Mouse (Mus musculus): ENCODE data around the gene Tmem116. TPM values are rescaled to one million over a fixed set of nuclear protein-coding genes. Genes with fewer than 3 reads are reported as not detected.

Tmem116 gene
- 0.54 TPM for polyA plus RNA-seq (2012; fragmentation: generic; extraction: Trizol)
- long read RNA-seq, experiment 1 = 0 reads
- long read RNA-seq, experiment 2 = 0 reads

- H3ac ChIP-seq (ENCODE audit: control insufficient read depth, insufficient read length, low read depth) = peak within 1 kb of the TSS; percentile 92
- H3K79me2 ChIP-seq (ENCODE audit: control insufficient read depth, insufficient read depth) = peaks cover 59% of the 10 kb centered on the region
- peak within 1 kb of the TSS; percentile 89 for H3K4me3 ChIP-seq (ENCODE audit: insufficient read depth, poor library complexity, severe bottlenecking)
- peaks cover 33% of the 10 kb centered on the region for H3K36me3 ChIP-seq (ENCODE audit: control insufficient read depth, insufficient read depth)
- no peak for TF ChIP-seq MAX (IDR thresholded peaks at IDR 0.05)
- TF ChIP-seq CTCF (IDR thresholded peaks at IDR 0.05; ENCODE audit: control insufficient read depth, insufficient read depth, insufficient read length) = no peak
- TF ChIP-seq MYOG (IDR thresholded peaks at IDR 0.05; ENCODE audit: control insufficient read depth, extremely low read depth, insufficient read length) = no peak
- TF ChIP-seq USF1 (IDR thresholded peaks at IDR 0.05; ENCODE audit: low read depth) = no peak
- TF ChIP-seq MYOD1 (IDR thresholded peaks at IDR 0.05; ENCODE audit: control insufficient read depth, insufficient read length, low read depth) = no peak
- peaks cover 26% of the 10 kb centered on the region for H3K79me3 ChIP-seq (ENCODE audit: low read depth)
- H3K27me3 ChIP-seq (ENCODE audit: control insufficient read depth, insufficient read depth, insufficient read length) = no peaks in the 10 kb centered on the region
These were observed at the start of gene Tmem116 for GRCm38 (mm10) chr5:121451644-121452025. Gene Tmem116 (plus strand): TSS chr5:121451893.

GRCm38 (mm10) chr5:121407856-121408255, 43.8 kb upstream of the Tmem116 start:
- no peak for TF ChIP-seq MYOD1 (IDR thresholded peaks at IDR 0.05; ENCODE audit: control insufficient read depth, insufficient read length, low read depth)
- TF ChIP-seq FOSL1 (IDR thresholded peaks at IDR 0.05; ENCODE audit: insufficient read depth, low read length, poor library complexity, severe bottlenecking) = no peak
- TF ChIP-seq CTCF (IDR thresholded peaks at IDR 0.05; ENCODE audit: control insufficient read depth, insufficient read depth, insufficient read length) = no peak
- no peak for TF ChIP-seq MAX (IDR thresholded peaks at IDR 0.05)
- no peak for TF ChIP-seq MYOG (IDR thresholded peaks at IDR 0.05; ENCODE audit: control insufficient read depth, extremely low read depth, insufficient read length)
- TF ChIP-seq CEBPB (IDR thresholded peaks at IDR 0.05; ENCODE audit: low read depth) = no peak
- Histone ChIP-seq H3K4me3 (ENCODE audit: insufficient read depth, poor library complexity, severe bottlenecking) (no peak overlapping the region), H3K79me2 (ENCODE audit: control insufficient read depth, insufficient read depth) (peaks cover 97% of the 10 kb centered on the region), H3K79me3 (ENCODE audit: low read depth) (peaks cover 89% of the 10 kb centered on the region), H3K27me3 (ENCODE audit: control insufficient read depth, insufficient read depth, insufficient read length) (no peaks in the 10 kb centered on the region), H3ac (ENCODE audit: control insufficient read depth, insufficient read length, low read depth) (no peak overlapping the region), H3K36me3 (ENCODE audit: control insufficient read depth, insufficient read depth) (peaks cover 67% of the 10 kb centered on the region)

GRCm38 (mm10) chr5:121410975-121411374, 40.7 kb upstream of the Tmem116 start:
- peaks cover 82% of the 10 kb centered on the region for H3K36me3 ChIP-seq (ENCODE audit: control insufficient read depth, insufficient read depth)
- TF ChIP-seq CEBPB (IDR thresholded peaks at IDR 0.05; ENCODE audit: low read depth) (no peak), MYOD1 (IDR thresholded peaks at IDR 0.05; ENCODE audit: control insufficient read depth, insufficient read length, low read depth) (no peak), MYOG (IDR thresholded peaks at IDR 0.05; ENCODE audit: control insufficient read depth, extremely low read depth, insufficient read length) (no peak), CTCF (IDR thresholded peaks at IDR 0.05; ENCODE audit: control insufficient read depth, insufficient read depth, insufficient read length) (no peak), MAX (IDR thresholded peaks at IDR 0.05) (no peak)
- no peaks in the 10 kb centered on the region for H3K27me3 ChIP-seq (ENCODE audit: control insufficient read depth, insufficient read depth, insufficient read length)
- H3K4me3 ChIP-seq (ENCODE audit: insufficient read depth, poor library complexity, severe bottlenecking) = no peak overlapping the region
- no peak overlapping the region for H3ac ChIP-seq (ENCODE audit: control insufficient read depth, insufficient read length, low read depth)
- peaks cover 73% of the 10 kb centered on the region for H3K79me3 ChIP-seq (ENCODE audit: low read depth)
- H3K79me2 ChIP-seq (ENCODE audit: control insufficient read depth, insufficient read depth) = peaks cover 83% of the 10 kb centered on the region

- peaks cover 7% of the 10 kb centered on the region for H3K79me3 ChIP-seq (ENCODE audit: low read depth)
- TF ChIP-seq MYOG (IDR thresholded peaks at IDR 0.05; ENCODE audit: control insufficient read depth, extremely low read depth, insufficient read length) (no peak), USF1 (IDR thresholded peaks at IDR 0.05; ENCODE audit: low read depth) (no peak), CEBPB (IDR thresholded peaks at IDR 0.05; ENCODE audit: low read depth) (no peak), CTCF (IDR thresholded peaks at IDR 0.05; ENCODE audit: control insufficient read depth, insufficient read depth, insufficient read length) (no peak), FOSL1 (IDR thresholded peaks at IDR 0.05; ENCODE audit: insufficient read depth, low read length, poor library complexity, severe bottlenecking) (no peak), MYOD1 (IDR thresholded peaks at IDR 0.05; ENCODE audit: control insufficient read depth, insufficient read length, low read depth) (no peak), MAX (IDR thresholded peaks at IDR 0.05) (no peak)
- H3K4me3 ChIP-seq (ENCODE audit: insufficient read depth, poor library complexity, severe bottlenecking) = no peak overlapping the region
These were observed 31.0 kb upstream of the Tmem116 start for GRCm38 (mm10) chr5:121420721-121421120.

GRCm38 (mm10) chr5:121422787-121423186, 28.9 kb upstream of the Tmem116 start:
- Histone ChIP-seq H3K36me3 (ENCODE audit: control insufficient read depth, insufficient read depth) (peaks cover 98% of the 10 kb centered on the region), H3K4me3 (ENCODE audit: insufficient read depth, poor library complexity, severe bottlenecking) (no peak overlapping the region), H3K79me2 (ENCODE audit: control insufficient read depth, insufficient read depth) (no peaks in the 10 kb centered on the region), H3K27me3 (ENCODE audit: control insufficient read depth, insufficient read depth, insufficient read length) (no peaks in the 10 kb centered on the region), H3ac (ENCODE audit: control insufficient read depth, insufficient read length, low read depth) (no peak overlapping the region), H3K79me3 (ENCODE audit: low read depth) (peaks cover 3% of the 10 kb centered on the region)
- TF ChIP-seq CTCF (IDR thresholded peaks at IDR 0.05; ENCODE audit: control insufficient read depth, insufficient read depth, insufficient read length) (no peak), USF1 (IDR thresholded peaks at IDR 0.05; ENCODE audit: low read depth) (no peak), MYOG (IDR thresholded peaks at IDR 0.05; ENCODE audit: control insufficient read depth, extremely low read depth, insufficient read length) (no peak), MYOD1 (IDR thresholded peaks at IDR 0.05; ENCODE audit: control insufficient read depth, insufficient read length, low read depth) (no peak), CEBPB (IDR thresholded peaks at IDR 0.05; ENCODE audit: low read depth) (no peak), FOSL1 (IDR thresholded peaks at IDR 0.05; ENCODE audit: insufficient read depth, low read length, poor library complexity, severe bottlenecking) (no peak), MAX (IDR thresholded peaks at IDR 0.05) (no peak)

More at GRCm38 (mm10) chr5:121420721-121421120, 31.0 kb upstream of the Tmem116 start:
- Histone ChIP-seq H3K36me3 (ENCODE audit: control insufficient read depth, insufficient read depth) (peaks cover 97% of the 10 kb centered on the region), H3K27me3 (ENCODE audit: control insufficient read depth, insufficient read depth, insufficient read length) (no peaks in the 10 kb centered on the region), H3ac (ENCODE audit: control insufficient read depth, insufficient read length, low read depth) (no peak overlapping the region), H3K79me2 (ENCODE audit: control insufficient read depth, insufficient read depth) (peaks cover 7% of the 10 kb centered on the region)

GRCm38 (mm10) chr5:121423297-121423696, 28.4 kb upstream of the Tmem116 start:
- no peak overlapping the region for H3K4me3 ChIP-seq (ENCODE audit: insufficient read depth, poor library complexity, severe bottlenecking)
- TF ChIP-seq CTCF (IDR thresholded peaks at IDR 0.05; ENCODE audit: control insufficient read depth, insufficient read depth, insufficient read length) (no peak), USF1 (IDR thresholded peaks at IDR 0.05; ENCODE audit: low read depth) (no peak), MYOG (IDR thresholded peaks at IDR 0.05; ENCODE audit: control insufficient read depth, extremely low read depth, insufficient read length) (no peak), MYOD1 (IDR thresholded peaks at IDR 0.05; ENCODE audit: control insufficient read depth, insufficient read length, low read depth) (no peak), FOSL1 (IDR thresholded peaks at IDR 0.05; ENCODE audit: insufficient read depth, low read length, poor library complexity, severe bottlenecking) (no peak), MAX (IDR thresholded peaks at IDR 0.05) (no peak), CEBPB (IDR thresholded peaks at IDR 0.05; ENCODE audit: low read depth) (no peak)
- H3K27me3 ChIP-seq (ENCODE audit: control insufficient read depth, insufficient read depth, insufficient read length) = no peaks in the 10 kb centered on the region
- H3ac ChIP-seq (ENCODE audit: control insufficient read depth, insufficient read length, low read depth) = no peak overlapping the region
- H3K79me3 ChIP-seq (ENCODE audit: low read depth) = peaks cover 3% of the 10 kb centered on the region
- H3K36me3 ChIP-seq (ENCODE audit: control insufficient read depth, insufficient read depth) = peaks cover 98% of the 10 kb centered on the region
- H3K79me2 ChIP-seq (ENCODE audit: control insufficient read depth, insufficient read depth) = no peaks in the 10 kb centered on the region
